Mouse (Mus musculus): ENCODE measurements at regions not wholly inside any gene's neighbourhood (a gene's known extent, or its start where the extent isn't known, plus 50 kb on each side); places are given as distances from the start of the nearest gene placed in this dataset.
A peak's percentile ranks its signal among the peaks of the same experiment; 100 is the strongest.

- DNase-seq (ENCODE audit: low spot score), result no peak
Observed at GRCm38 (mm10) chr13:51899319-51900042, 53.0 kb downstream of the Gadd45g start.

- no peak for DNase-seq (ENCODE audit: low spot score)
Observed at GRCm38 (mm10) chr13:51900043-51900440, 53.6 kb downstream of the Gadd45g start.

- peak; percentile 12 for DNase-seq (ENCODE audit: low spot score)
Observed at GRCm38 (mm10) chr13:51902482-51903285, 56.2 kb downstream of the Gadd45g start.

GRCm38 (mm10) chr13:51903324-51903939 is 57.0 kb downstream of the Gadd45g start:
- no peak for DNase-seq (ENCODE audit: low spot score)

- no peak for DNase-seq (ENCODE audit: low spot score)
Observed at GRCm38 (mm10) chr13:51905270-51905669, 58.8 kb downstream of the Gadd45g start.

GRCm38 (mm10) chr13:51906103-51906502 is 59.6 kb downstream of the Gadd45g start:
- no peak for DNase-seq (ENCODE audit: low spot score)

GRCm38 (mm10) chr13:51908514-51908913 is 62.0 kb downstream of the Gadd45g start:
- DNase-seq (ENCODE audit: low spot score), result no peak

GRCm38 (mm10) chr13:51911296-51911998 is 65.0 kb downstream of the Gadd45g start:
- DNase-seq (ENCODE audit: low spot score), result no peak

- no peak for DNase-seq (ENCODE audit: low spot score)
Observed at GRCm38 (mm10) chr13:51912477-51912876, 66.0 kb downstream of the Gadd45g start.

- no peak for DNase-seq (ENCODE audit: low spot score)
Observed at GRCm38 (mm10) chr13:51912994-51913393, 66.5 kb downstream of the Gadd45g start.

- no peak for DNase-seq (ENCODE audit: low spot score)
Observed at GRCm38 (mm10) chr13:51916666-51917240, 70.3 kb downstream of the Gadd45g start.

- DNase-seq (ENCODE audit: low spot score), result no peak
Observed at GRCm38 (mm10) chr13:51917658-51918057, 71.2 kb downstream of the Gadd45g start.

GRCm38 (mm10) chr13:51918108-51918507 is 71.6 kb downstream of the Gadd45g start:
- no peak for DNase-seq (ENCODE audit: low spot score)

- no peak for DNase-seq (ENCODE audit: low spot score)
Observed at GRCm38 (mm10) chr13:51918781-51919170, 72.3 kb downstream of the Gadd45g start.

GRCm38 (mm10) chr13:51919171-51919793 is 72.8 kb downstream of the Gadd45g start:
- no peak for DNase-seq (ENCODE audit: low spot score)

GRCm38 (mm10) chr13:51919937-51920336 is 73.5 kb downstream of the Gadd45g start:
- no peak for DNase-seq (ENCODE audit: low spot score)

- no peak for DNase-seq (ENCODE audit: low spot score)
Observed at GRCm38 (mm10) chr13:51920511-51921351, 74.3 kb downstream of the Gadd45g start.

GRCm38 (mm10) chr13:51921550-51921949 is 75.1 kb downstream of the Gadd45g start:
- DNase-seq (ENCODE audit: low spot score), result no peak

- no peak for DNase-seq (ENCODE audit: low spot score)
Observed at GRCm38 (mm10) chr13:51926764-51927163, 80.3 kb downstream of the Gadd45g start.

GRCm38 (mm10) chr13:51929730-51930129 is 83.3 kb downstream of the Gadd45g start:
- no peak for DNase-seq (ENCODE audit: low spot score)

Data from layer of hippocampus, adult 9-10 months (tissue).